14 mouse cellular contexts compared by ENCODE assay signal in genomic region chr13:91473527-91473926, GRCm38 (mm10). TPM values are rescaled to one million over a fixed set of nuclear protein-coding genes. Genes with fewer than 3 reads are reported as not detected.
DNase-seq lines count a peak whose midpoint lies in the region; ATAC-seq lines count a peak whose summit lies in the region.
"Had no signal": no experiment of that assay in that cellular context is flagged by ENCODE, and none has a peak within 500 bp of the region (broad histone marks: within the 10 kb centered on the region; RNA-seq: fewer than 3 reads in every experiment).

No protein-coding gene starts in this region.

- H3K9ac ChIP-seq in liver, embryonic 12.5 days = peak overlapping the region; percentile 47
- H3K9ac ChIP-seq: embryonic facial prominence, embryonic 12.5 days; midbrain, embryonic 15.5 days had no signal

- ATAC-seq in liver, embryonic 12.5 days = peak; percentile 86
- ATAC-seq: midbrain, embryonic 15.5 days had no signal

- no peaks in the 10 kb centered on the region for H3K27me3 ChIP-seq in liver, embryonic 12.5 days (replicated peaks)
- H3K27me3 ChIP-seq: embryonic facial prominence, embryonic 12.5 days; midbrain, embryonic 15.5 days had no signal

- H3K4me2 ChIP-seq in liver, embryonic 12.5 days = peak overlapping the region; percentile 59
- H3K4me2 ChIP-seq: embryonic facial prominence, embryonic 12.5 days; midbrain, embryonic 15.5 days had no signal

- intact Hi-C loops in left cerebral cortex, postnatal 4 days (cut with DNase I) = no loop called here
- intact Hi-C loops in left cerebral cortex, postnatal 36 days (cut with DNase I) = no loop called here

- peak overlapping the region; percentile 79 for H3K27ac ChIP-seq in liver, embryonic 12.5 days
- H3K27ac ChIP-seq: embryonic facial prominence, embryonic 12.5 days; limb, embryonic 10.5 days; midbrain, embryonic 15.5 days had no signal

- H3K4me3 ChIP-seq in liver, embryonic 12.5 days = no peak overlapping the region
- H3K4me3 ChIP-seq: embryonic facial prominence, embryonic 12.5 days; limb, embryonic 10.5 days; midbrain, embryonic 15.5 days had no signal

- DNase-seq in embryo, embryonic 11 days = peak; percentile 21
- DNase-seq in embryo, embryonic 9.5 days (ENCODE audit: extremely low spot score) = no peak
- peak; percentile 69 for DNase-seq in left cerebral cortex, postnatal 4 days
- DNase-seq in left cerebral cortex, postnatal 36 days (ENCODE audit: low spot score in 2 of 2) = no peak
- peak; percentile 69 to 71 for DNase-seq in cerebellum, postnatal 14 days
- DNase-seq in ovary, postnatal 36 days (ENCODE audit: low spot score) = no peak
- DNase-seq in left cerebral cortex, adult 9 months (ENCODE audit: low spot score in 2 of 2) = no peak
- DNase-seq: adrenal gland, postnatal 14 days; gastrocnemius, postnatal 14 days; kidney, adult 9 months had no signal

- 46% methylated on average over 6 of the region's 6 CpGs for WGBS in liver, embryonic 12.5 days (ENCODE audit: insufficient replicate concordance)

- H3K9me3 ChIP-seq in liver, embryonic 12.5 days (replicated peaks) = 0 out of 2 replicates have a peak, but pooled peaks cover 3% of the 10 kb centered on the region
- H3K9me3 ChIP-seq: embryonic facial prominence, embryonic 12.5 days; limb, embryonic 10.5 days; midbrain, embryonic 15.5 days had no signal

- peaks cover 11% of the 10 kb centered on the region for H3K36me3 ChIP-seq in liver, embryonic 12.5 days
- H3K36me3 ChIP-seq: embryonic facial prominence, embryonic 12.5 days; midbrain, embryonic 15.5 days had no signal

- H3K4me1 ChIP-seq in liver, embryonic 12.5 days = peaks cover 87% of the 10 kb centered on the region

RNA-seq across cellular contexts. Expression of gene Ssbp2, which starts 13.4 kb away (rescaled TPM):
- 100 to 1,000 TPM; 268 to 332 TPM for total RNA-seq in left cerebral cortex, postnatal 4 days (2021)
- 100 to 1,000 TPM; 152 to 159 TPM for total RNA-seq in left cerebral cortex, postnatal 36 days (2021)
- 70.2 and 74.5 TPM in 2 replicates for polyA plus RNA-seq in liver, embryonic 12.5 days (2016; fragmentation: Nextera tagmentation; extraction: Ambion mirVana)

Comparison
In these comparisons a context has a peak if more than half of its experiments do, and no peak if none do; other contexts are left out.
1. DNase-seq: peak in embryo, embryonic 11 days (single experiment), left cerebral cortex, postnatal 4 days (single experiment) and cerebellum, postnatal 14 days (2 of 2); none in embryo, embryonic 9.5 days (single experiment), left cerebral cortex, postnatal 36 days (0 of 2), ovary, postnatal 36 days (single experiment) and left cerebral cortex, adult 9 months (0 of 2).